Mouse (Mus musculus) cerebellum, postnatal 14 days (tissue): ENCODE measurements around the gene Mrpl40.

Experiments used
- DNase-seq, 2 experiments: peaks; one replicate each; pipeline ENCODE4 v3.0.0; 2021; ENCODE audit warnings: mixed read lengths in 2 of 2

Gene Mrpl40

DNA sequence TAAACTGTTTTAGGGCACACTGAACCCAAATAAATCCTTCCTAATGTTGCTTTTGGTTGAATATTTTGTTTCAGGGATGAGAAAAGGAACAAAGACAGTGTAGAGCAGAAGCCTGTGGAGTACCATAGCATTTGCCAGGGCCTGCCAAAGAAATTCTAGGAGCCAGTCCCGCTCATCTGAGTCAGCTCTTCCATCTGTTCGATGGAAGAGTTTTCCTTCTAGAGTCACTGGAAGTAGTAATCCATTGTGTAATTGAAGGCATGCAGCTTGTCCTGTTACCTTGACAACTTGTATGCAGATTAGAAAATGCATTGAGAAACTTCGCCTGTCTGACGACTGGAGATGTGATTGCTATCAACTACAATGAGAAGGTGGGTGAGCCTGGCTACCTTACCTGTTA is 53.7 kb downstream of the Mrpl40 start:
- no peak for DNase-seq

DNA sequence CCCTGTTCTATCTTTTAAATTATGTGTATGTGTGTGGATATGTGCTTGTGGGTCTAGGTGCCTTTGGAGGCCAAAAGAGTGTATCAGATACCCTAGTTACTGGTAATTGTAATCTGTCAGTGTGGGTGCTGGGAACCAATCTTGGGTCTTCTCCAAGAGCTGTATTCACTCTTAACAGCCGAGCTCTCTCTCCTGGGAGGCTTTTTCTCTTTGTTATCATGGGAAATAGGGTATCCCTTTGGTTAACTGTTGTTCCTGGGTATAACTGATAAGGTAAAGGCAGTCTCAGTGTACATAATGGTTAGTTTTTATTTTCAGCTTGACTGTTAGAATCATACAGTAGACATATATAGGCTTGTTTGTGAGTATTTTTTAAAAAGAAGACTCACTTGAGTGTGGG is 54.3 kb downstream of the Mrpl40 start:
- no peak for DNase-seq
